Mouse (Mus musculus) hematopoietic stem cell, adult 5-6 weeks (primary cell): ENCODE measurements around the gene Rbfox3. TPM values are rescaled to one million over a fixed set of nuclear protein-coding genes. Genes with fewer than 3 reads are reported as not detected.

ENCODE experiments used
- ATAC-seq, 2 experiments: fragments of 125-278 bp in 1 of 2; replicated peaks in 1 of 2; 2 replicates each; pipeline ENCODE4 v1.8.0; 2016 to 2017; ENCODE audit warnings: inconsistent platforms in 2 of 2, mild to moderate bottlenecking in 2 of 2, moderate number of reproducible peaks in 2 of 2, low read depth in 1 of 2, moderate TSS enrichment in 1 of 2; ENCODE audit not compliant: low FRiP score in 2 of 2, poor library complexity in 2 of 2, severe bottlenecking in 2 of 2, insufficient read depth in 1 of 2, low TSS enrichment in 1 of 2
- total RNA-seq: library from RNA; stranded (forward); fragments of 172-1452, 232-1000 nt; gene quantifications from 2 replicates; pipeline ENCODE4 v1.2.3, GENCODE M21; 2017

Rbfox3 gene
- total RNA-seq = not detected in 2 replicates

- no peak for ATAC-seq
Observed at GRCm38 (mm10) chr11:118911307-118912070, at the start of gene Rbfox3. TSS of gene Rbfox3 (minus strand) at chr11:118911597.

GRCm38 (mm10) chr11:118960649-118961048 lies 49.3 kb upstream of the Rbfox3 start:
- no peak for ATAC-seq

DNA sequence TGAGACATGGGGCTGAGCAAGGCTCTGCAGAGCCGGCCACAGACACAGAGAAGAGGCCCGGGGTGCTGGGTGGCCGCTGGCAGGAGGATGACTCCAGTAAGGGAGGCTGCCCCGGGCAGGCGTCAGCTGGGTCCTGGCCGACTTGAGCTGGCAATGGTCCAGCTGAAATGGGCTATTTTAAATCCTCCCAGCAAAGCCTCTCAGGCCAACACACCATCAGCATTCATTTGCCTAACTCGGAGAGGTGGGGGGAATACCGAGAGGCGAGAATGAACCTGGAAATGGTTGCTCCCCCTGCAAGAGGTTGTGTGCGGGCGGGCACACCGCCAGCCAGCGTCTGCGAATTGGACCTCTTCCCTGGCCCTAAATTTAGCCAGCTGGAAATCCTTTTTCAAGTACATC lies 45.7 kb upstream of the Rbfox3 start:
- no peak for ATAC-seq

DNA sequence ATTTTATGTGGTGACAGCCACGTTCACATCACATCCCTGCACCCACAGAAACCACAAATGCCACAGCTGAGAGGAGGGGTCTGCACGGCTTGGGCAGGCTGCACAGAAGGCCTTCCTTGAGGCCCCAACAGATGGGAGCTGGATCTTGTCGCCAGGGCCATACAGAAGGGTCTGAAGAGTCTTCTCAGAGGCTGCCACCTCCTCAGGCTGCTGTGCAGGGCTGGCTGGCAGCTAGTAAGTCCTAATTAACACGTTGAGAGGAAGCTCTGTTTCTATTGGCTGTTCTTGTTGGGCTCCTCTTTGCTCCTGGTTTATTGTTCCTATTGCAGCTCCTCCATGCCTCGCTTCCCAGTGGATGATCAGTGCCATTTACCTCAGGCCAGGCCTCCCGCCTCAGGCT lies 43.6 kb upstream of the Rbfox3 start:
- ATAC-seq = no peak

GRCm38 (mm10) chr11:118945868-118946267 lies 34.5 kb upstream of the Rbfox3 start:
- no peak for ATAC-seq

- no peak for ATAC-seq
Observed at GRCm38 (mm10) chr11:118941268-118941667, 29.9 kb upstream of the Rbfox3 start.

GRCm38 (mm10) chr11:118940539-118940938 lies 29.1 kb upstream of the Rbfox3 start:
- ATAC-seq = no peak

GRCm38 (mm10) chr11:118939731-118940130 lies 28.3 kb upstream of the Rbfox3 start:
- ATAC-seq = no peak

DNA sequence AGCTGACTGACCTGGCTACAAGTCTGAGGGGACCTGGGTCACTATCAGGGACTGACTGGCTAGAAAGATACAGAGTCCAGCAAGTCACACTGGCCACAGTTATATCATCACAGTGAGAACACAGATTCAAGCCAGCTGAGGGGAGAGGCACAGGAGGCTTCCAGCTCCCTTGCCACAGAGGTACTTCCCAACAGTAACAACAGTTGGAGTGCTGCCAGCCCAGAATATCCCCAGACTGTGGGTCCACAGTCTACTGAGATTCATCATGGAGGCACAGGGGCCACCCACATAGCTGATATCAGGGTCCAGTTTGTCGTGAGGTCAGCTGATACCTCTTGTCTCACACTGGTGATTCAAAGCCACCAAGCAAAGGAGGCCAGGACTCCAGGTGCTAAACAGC lies 23.5 kb upstream of the Rbfox3 start:
- no peak for ATAC-seq

GRCm38 (mm10) chr11:118927081-118927480 lies 15.7 kb upstream of the Rbfox3 start:
- no peak for ATAC-seq

DNA sequence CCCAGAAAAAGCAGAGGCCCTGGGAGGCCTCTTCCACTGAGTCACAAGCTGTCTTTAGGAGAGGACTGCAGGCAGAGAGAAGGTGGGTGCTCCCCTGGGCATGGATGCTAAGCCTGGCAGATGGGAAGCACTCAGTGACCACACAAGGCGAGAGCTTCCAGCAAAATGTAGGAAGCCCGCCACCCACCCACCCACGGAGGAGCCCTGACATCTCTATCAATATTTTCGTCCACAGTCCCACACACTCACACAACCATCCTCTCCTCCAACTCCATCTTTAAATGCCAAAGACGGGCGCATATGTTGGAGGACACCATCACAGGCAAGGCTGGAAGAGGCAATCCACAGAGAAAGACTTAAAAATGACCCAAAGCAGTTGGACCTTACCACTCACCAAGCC lies 10.5 kb upstream of the Rbfox3 start:
- no peak for ATAC-seq

DNA sequence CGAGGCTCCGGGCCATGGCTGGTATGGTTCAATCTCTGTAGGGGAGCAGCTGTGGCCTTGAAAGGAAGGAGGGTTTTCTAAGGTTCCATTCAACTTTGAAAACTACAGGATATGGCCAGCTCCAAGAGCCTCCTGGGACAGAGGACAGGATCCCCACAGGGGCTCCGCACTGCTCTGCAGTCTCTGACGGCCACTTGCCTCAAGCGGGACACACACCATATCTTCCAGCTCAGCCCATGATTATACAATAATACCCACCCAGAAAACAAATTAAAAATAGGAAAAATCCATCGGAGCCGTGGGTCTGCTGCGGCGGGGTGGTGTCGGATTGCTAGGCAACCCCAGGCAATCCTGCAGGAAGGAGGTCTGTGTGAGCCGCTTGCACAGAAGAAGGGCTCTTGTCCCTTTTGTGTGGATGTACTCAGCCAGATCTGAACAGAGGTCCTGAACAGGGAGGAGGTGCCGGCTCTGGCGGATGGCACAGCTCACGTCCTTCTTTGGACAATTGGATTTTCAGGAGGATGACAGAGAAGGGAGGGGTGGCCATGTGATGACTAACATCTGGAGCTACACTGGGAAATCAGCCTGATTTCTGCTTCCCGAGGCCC lies 5.1 kb upstream of the Rbfox3 start:
- ATAC-seq = no peak

DNA sequence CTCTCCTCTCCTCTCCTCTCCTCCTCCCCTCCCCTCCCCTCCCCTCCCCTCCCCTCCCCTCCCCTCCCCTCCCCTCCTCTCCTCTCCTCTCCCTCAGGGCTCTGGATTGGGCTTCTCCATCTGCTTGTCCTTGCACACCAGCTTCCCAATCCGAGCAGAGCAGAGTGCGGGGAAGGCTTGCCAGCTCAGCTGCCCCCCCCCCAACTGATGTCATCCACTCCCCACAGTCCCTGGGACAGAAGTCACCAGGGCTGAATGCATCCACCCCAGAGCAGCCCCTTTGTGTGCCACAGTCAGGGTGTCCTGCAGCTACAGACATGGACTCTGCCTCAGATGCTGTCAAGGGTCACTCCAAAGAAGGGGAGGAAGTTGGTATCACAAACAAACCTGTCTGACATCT lies 4.5 kb upstream of the Rbfox3 start:
- ATAC-seq = no peak

DNA sequence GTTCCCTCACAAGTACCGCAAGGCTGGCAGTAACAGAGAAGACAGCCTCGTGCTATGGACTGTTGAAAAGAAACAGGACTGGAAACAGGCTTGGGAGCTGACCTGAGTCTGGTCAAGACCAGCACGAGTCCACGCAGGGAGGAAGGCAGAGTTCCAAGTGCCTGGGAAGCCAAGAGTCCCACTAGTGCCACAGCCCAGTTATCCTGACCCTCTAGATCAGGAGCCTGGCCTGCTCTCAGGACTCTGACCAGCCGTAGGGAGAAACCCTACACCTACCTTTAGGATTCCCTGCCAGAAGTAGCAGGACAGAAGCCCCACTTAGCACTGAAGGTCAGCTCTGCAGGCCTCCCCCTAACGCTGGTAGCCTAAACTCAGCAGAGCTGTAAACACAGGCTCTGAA lies 1.3 kb upstream of the Rbfox3 start:
- no peak for ATAC-seq

GRCm38 (mm10) chr11:118910756-118911155 lies 641 bp downstream of the Rbfox3 start:
- no peak for ATAC-seq

DNA sequence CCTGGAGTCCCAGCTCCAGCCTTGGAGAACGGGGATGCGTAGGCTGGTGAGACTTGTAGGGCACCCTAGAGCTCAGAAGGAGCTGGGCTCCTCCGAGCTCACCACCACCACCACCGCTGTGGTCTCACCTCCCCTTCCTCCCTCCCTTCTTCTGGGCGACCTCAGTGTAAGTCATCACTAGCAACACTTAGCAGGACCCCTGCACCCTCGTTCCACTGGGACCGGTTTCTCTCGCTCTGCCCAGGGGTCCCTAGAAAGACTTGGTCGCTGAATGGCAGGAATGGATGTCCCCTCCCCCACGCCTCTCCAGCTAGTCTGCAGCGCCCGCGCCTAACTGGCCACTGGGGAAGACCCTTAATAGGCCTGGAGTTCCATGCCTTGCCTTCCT lies 1.6 kb downstream of the Rbfox3 start:
- no peak for ATAC-seq

- ATAC-seq = no peak
Observed at GRCm38 (mm10) chr11:118908981-118909813, 2.2 kb downstream of the Rbfox3 start.

DNA sequence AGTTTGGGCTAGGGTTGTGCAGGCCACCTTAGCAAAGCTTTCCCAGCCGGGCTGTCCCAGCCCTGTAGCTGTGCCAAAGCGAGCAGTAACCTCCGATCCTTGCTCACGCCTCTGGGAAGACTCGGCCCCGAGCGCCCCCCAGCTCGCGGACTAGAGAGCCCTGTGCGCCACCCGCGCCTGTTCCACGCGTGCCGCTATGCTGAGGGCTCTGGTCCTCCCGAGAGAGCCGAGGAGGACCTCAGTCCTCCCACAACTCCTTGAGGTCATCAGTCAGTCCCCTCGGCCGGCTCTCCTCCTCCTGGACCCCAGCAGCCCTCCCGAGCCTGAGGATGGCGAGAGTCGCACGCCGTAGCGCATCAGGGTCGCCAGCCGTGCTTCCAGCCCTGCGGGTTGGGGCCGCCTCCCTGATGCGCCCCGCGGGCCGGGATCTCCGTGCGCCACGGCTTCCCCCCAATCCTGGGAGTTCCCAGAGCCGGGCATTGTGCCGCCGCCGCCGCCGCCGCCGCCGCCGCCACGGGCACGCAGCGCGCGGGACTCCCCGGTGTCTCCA lies 2.9 kb downstream of the Rbfox3 start:
- ATAC-seq = no peak
